Mouse (Mus musculus): ENCODE results near the gene Cabp4. TPM values are rescaled to one million over a fixed set of nuclear protein-coding genes. Genes with fewer than 3 reads are reported as not detected.

Gene Cabp4
- polyA plus RNA-seq, 1 experiment from 2014 or later: 0.31 TPM

GRCm38 (mm10) chr19:4149764-4150461 lies 6.1 kb upstream of the Cabp4 start:
- Histone ChIP-seq H3K27me3 (ENCODE audit: control insufficient read depth, insufficient read depth, low read length) (no peaks in the 10 kb centered on the region), H3K4me3 (ENCODE audit: low read depth, low read length) (no peak overlapping the region), H3K4me1 (ENCODE audit: control insufficient read depth, insufficient read depth, low read length) (peaks cover 20% of the 10 kb centered on the region), H3K36me3 (ENCODE audit: control insufficient read depth, insufficient read depth, low read length) (peaks cover 12% of the 10 kb centered on the region; the same call in 1 of the 2 replicates), H3K9me3 (ENCODE audit: control insufficient read depth, low read length) (no peaks in the 10 kb centered on the region), H3K9ac (replicated peaks; ENCODE audit: low read depth, low read length) (no peak overlapping the region; the same call in 1 of the 2 replicates), H3K27ac (ENCODE audit: low read depth, low read length) (no peak overlapping the region), H3K4me2 (ENCODE audit: low read depth, low read length) (peak overlapping the region; percentile 89)
- ATAC-seq (ENCODE audit: low read depth): no peak
- 96% methylated on average over 17 of the region's 17 CpGs for WGBS

GRCm38 (mm10) chr19:4149283-4149682 lies 5.5 kb upstream of the Cabp4 start:
- no peaks in the 10 kb centered on the region for H3K9me3 ChIP-seq (ENCODE audit: control insufficient read depth, low read length)
- H3K4me1 ChIP-seq (ENCODE audit: control insufficient read depth, insufficient read depth, low read length): peaks cover 20% of the 10 kb centered on the region
- peak overlapping the region; percentile 90 for H3K4me3 ChIP-seq (ENCODE audit: low read depth, low read length)
- no peak overlapping the region; the same call in 1 of the 2 replicates for H3K9ac ChIP-seq (replicated peaks; ENCODE audit: low read depth, low read length)
- WGBS: 89% methylated on average over 11 of the region's 11 CpGs
- peak overlapping the region; percentile 89 for H3K4me2 ChIP-seq (ENCODE audit: low read depth, low read length)
- ATAC-seq (ENCODE audit: low read depth): no peak
- peaks cover 12% of the 10 kb centered on the region; the same call in 1 of the 2 replicates for H3K36me3 ChIP-seq (ENCODE audit: control insufficient read depth, insufficient read depth, low read length)
- no peak overlapping the region for H3K27ac ChIP-seq (ENCODE audit: low read depth, low read length)
- H3K27me3 ChIP-seq (ENCODE audit: control insufficient read depth, insufficient read depth, low read length): no peaks in the 10 kb centered on the region

- peak overlapping the region; percentile 90 for H3K4me3 ChIP-seq (ENCODE audit: low read depth, low read length)
- peak overlapping the region; percentile 76 for H3K9ac ChIP-seq (replicated peaks; ENCODE audit: low read depth, low read length)
- peaks cover 12% of the 10 kb centered on the region; the same call in 1 of the 2 replicates for H3K36me3 ChIP-seq (ENCODE audit: control insufficient read depth, insufficient read depth, low read length)
- 6% methylated on average over 8 of the region's 8 CpGs for WGBS
- no peaks in the 10 kb centered on the region for H3K9me3 ChIP-seq (ENCODE audit: control insufficient read depth, low read length)
- H3K27ac ChIP-seq (ENCODE audit: low read depth, low read length): peak overlapping the region; percentile 67
- peak; percentile 15 for ATAC-seq (ENCODE audit: low read depth)
- peak overlapping the region; percentile 89 for H3K4me2 ChIP-seq (ENCODE audit: low read depth, low read length)
- peaks cover 20% of the 10 kb centered on the region for H3K4me1 ChIP-seq (ENCODE audit: control insufficient read depth, insufficient read depth, low read length)
- no peaks in the 10 kb centered on the region for H3K27me3 ChIP-seq (ENCODE audit: control insufficient read depth, insufficient read depth, low read length)
Measured at GRCm38 (mm10) chr19:4148819-4149218, 5.0 kb upstream of the Cabp4 start.

GRCm38 (mm10) chr19:4148491-4148806 lies 4.6 kb upstream of the Cabp4 start, which contains the start of gene Coro1b:
Coro1b (plus strand) TSS chr19:4148619.
- H3K4me1 ChIP-seq (ENCODE audit: control insufficient read depth, insufficient read depth, low read length): peaks cover 20% of the 10 kb centered on the region
- 1% methylated on average over 29 of the region's 33 CpGs for WGBS
- ATAC-seq (ENCODE audit: low read depth): peak; percentile 95
- H3K4me3 ChIP-seq (ENCODE audit: low read depth, low read length): peak within 1 kb of the TSS; percentile 90
- H3K27me3 ChIP-seq (ENCODE audit: control insufficient read depth, insufficient read depth, low read length): no peaks in the 10 kb centered on the region
- peak within 1 kb of the TSS; percentile 67 for H3K27ac ChIP-seq (ENCODE audit: low read depth, low read length)
- peaks cover 12% of the 10 kb centered on the region; the same call in 1 of the 2 replicates for H3K36me3 ChIP-seq (ENCODE audit: control insufficient read depth, insufficient read depth, low read length)
- H3K9me3 ChIP-seq (ENCODE audit: control insufficient read depth, low read length): no peaks in the 10 kb centered on the region
- H3K9ac ChIP-seq (replicated peaks; ENCODE audit: low read depth, low read length): peak within 1 kb of the TSS; percentile 76
- peak within 1 kb of the TSS; percentile 89 for H3K4me2 ChIP-seq (ENCODE audit: low read depth, low read length)

GRCm38 (mm10) chr19:4147782-4148490 lies 4.1 kb upstream of the Cabp4 start:
- WGBS: 35% methylated on average over 9 of the region's 9 CpGs
- Histone ChIP-seq H3K4me3 (ENCODE audit: low read depth, low read length) (peak overlapping the region; percentile 90), H3K9ac (replicated peaks; ENCODE audit: low read depth, low read length) (peak overlapping the region; percentile 76), H3K27ac (ENCODE audit: low read depth, low read length) (peak overlapping the region; percentile 67; the same call in 1 of the 2 replicates), H3K27me3 (ENCODE audit: control insufficient read depth, insufficient read depth, low read length) (no peaks in the 10 kb centered on the region), H3K9me3 (ENCODE audit: control insufficient read depth, low read length) (no peaks in the 10 kb centered on the region), H3K4me2 (ENCODE audit: low read depth, low read length) (peak overlapping the region; percentile 89), H3K36me3 (ENCODE audit: control insufficient read depth, insufficient read depth, low read length) (peaks cover 12% of the 10 kb centered on the region; the same call in 1 of the 2 replicates), H3K4me1 (ENCODE audit: control insufficient read depth, insufficient read depth, low read length) (peaks cover 20% of the 10 kb centered on the region)
- ATAC-seq (ENCODE audit: low read depth): peak; percentile 35

GRCm38 (mm10) chr19:4147022-4147405 lies 3.2 kb upstream of the Cabp4 start:
- no peaks in the 10 kb centered on the region for H3K9me3 ChIP-seq (ENCODE audit: control insufficient read depth, low read length)
- 51% methylated on average over 3 of the region's 3 CpGs for WGBS
- no peaks in the 10 kb centered on the region for H3K27me3 ChIP-seq (ENCODE audit: control insufficient read depth, insufficient read depth, low read length)
- no peak overlapping the region for H3K27ac ChIP-seq (ENCODE audit: low read depth, low read length)
- no peak overlapping the region for H3K4me2 ChIP-seq (ENCODE audit: low read depth, low read length)
- H3K4me1 ChIP-seq (ENCODE audit: control insufficient read depth, insufficient read depth, low read length): peaks cover 20% of the 10 kb centered on the region
- no peak for ATAC-seq (ENCODE audit: low read depth)
- no peak overlapping the region for H3K9ac ChIP-seq (replicated peaks; ENCODE audit: low read depth, low read length)
- H3K36me3 ChIP-seq (ENCODE audit: control insufficient read depth, insufficient read depth, low read length): peaks cover 12% of the 10 kb centered on the region; the same call in 1 of the 2 replicates
- H3K4me3 ChIP-seq (ENCODE audit: low read depth, low read length): no peak overlapping the region

- Histone ChIP-seq H3K27me3 (ENCODE audit: control insufficient read depth, insufficient read depth, low read length) (no peaks in the 10 kb centered on the region), H3K9ac (replicated peaks; ENCODE audit: low read depth, low read length) (no peak overlapping the region), H3K4me2 (ENCODE audit: low read depth, low read length) (no peak overlapping the region), H3K9me3 (ENCODE audit: control insufficient read depth, low read length) (no peaks in the 10 kb centered on the region), H3K4me1 (ENCODE audit: control insufficient read depth, insufficient read depth, low read length) (peaks cover 20% of the 10 kb centered on the region), H3K4me3 (ENCODE audit: low read depth, low read length) (no peak overlapping the region), H3K36me3 (ENCODE audit: control insufficient read depth, insufficient read depth, low read length) (peaks cover 11% of the 10 kb centered on the region; the same call in 1 of the 2 replicates), H3K27ac (ENCODE audit: low read depth, low read length) (no peak overlapping the region)
- 64% methylated on average over 12 of the region's 12 CpGs for WGBS
- ATAC-seq (ENCODE audit: low read depth): no peak
Measured at GRCm38 (mm10) chr19:4146366-4147021, 2.7 kb upstream of the Cabp4 start.

- H3K27ac ChIP-seq (ENCODE audit: low read depth, low read length): no peak overlapping the region
- no peak for ATAC-seq (ENCODE audit: low read depth)
- peaks cover 6% of the 10 kb centered on the region; the same call in 1 of the 2 replicates for H3K36me3 ChIP-seq (ENCODE audit: control insufficient read depth, insufficient read depth, low read length)
- H3K4me2 ChIP-seq (ENCODE audit: low read depth, low read length): no peak overlapping the region
- H3K9ac ChIP-seq (replicated peaks; ENCODE audit: low read depth, low read length): no peak overlapping the region
- no peak overlapping the region for H3K4me3 ChIP-seq (ENCODE audit: low read depth, low read length)
- H3K9me3 ChIP-seq (ENCODE audit: control insufficient read depth, low read length): no peaks in the 10 kb centered on the region
- H3K4me1 ChIP-seq (ENCODE audit: control insufficient read depth, insufficient read depth, low read length): peaks cover 20% of the 10 kb centered on the region
- WGBS: 88% methylated on average over 5 of the region's 5 CpGs
- H3K27me3 ChIP-seq (ENCODE audit: control insufficient read depth, insufficient read depth, low read length): no peaks in the 10 kb centered on the region
Measured at GRCm38 (mm10) chr19:4145936-4146335, 2.1 kb upstream of the Cabp4 start.

Measured in neural tube, embryonic 14.5 days (tissue).